Mouse (Mus musculus) kidney, postnatal 36 days (tissue): ENCODE measurements around the gene Plcxd2.

Experiments
- DNase-seq, 2 experiments: peaks; one replicate each; pipeline ENCODE4 v3.0.0; 2021 to 2022; ENCODE audit warnings: mixed read lengths in 2 of 2

The Plcxd2 gene

GRCm38 (mm10) chr16:45984610-45985606, 25.1 kb downstream of the Plcxd2 start:
- DNase-seq = no peak

GRCm38 (mm10) chr16:45976251-45976650, 33.8 kb downstream of the Plcxd2 start:
- DNase-seq = no peak

- peak; percentile 37 to 61 for DNase-seq
Observed at GRCm38 (mm10) chr16:45973959-45974686, 35.9 kb downstream of the Plcxd2 start.

DNA sequence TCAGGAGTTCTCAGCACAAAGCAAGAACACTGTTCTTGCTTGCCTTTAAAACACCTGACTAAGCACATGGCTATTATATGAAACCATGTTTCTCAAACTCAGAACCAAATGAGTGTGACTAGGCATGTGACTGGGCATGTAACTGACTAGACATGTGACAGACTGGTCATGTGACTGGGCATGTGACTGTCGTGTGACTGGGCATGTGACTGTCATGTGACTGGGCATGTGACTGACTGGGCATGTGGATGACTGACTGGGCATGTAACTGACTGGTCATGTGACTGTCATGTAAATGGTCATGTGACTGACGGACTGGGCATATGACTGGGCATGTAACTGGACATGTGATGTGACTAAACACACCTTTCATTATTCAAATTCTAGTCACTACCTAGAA, 39.8 kb downstream of the Plcxd2 start:
- no peak for DNase-seq

- no peak for DNase-seq
Observed at GRCm38 (mm10) chr16:45968716-45969115, 41.3 kb downstream of the Plcxd2 start.

DNA sequence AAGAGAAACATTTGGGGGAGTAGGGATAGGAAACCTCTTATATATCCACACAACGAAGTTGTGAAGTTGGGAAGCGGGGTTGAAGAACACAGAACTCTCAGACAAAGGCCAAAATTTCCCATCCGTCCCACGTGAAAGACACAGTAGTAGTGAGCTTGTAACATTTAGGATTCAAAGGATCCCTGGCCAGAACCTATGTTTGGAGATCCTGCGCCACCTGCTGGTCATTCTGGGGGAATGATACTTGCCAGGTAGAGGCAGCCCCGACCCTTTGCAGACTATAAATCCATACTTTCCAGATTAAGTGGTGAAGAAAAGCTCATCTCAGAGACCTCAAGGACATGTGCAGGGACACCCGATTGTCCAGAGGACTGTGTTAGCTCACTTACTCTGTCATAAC, 42.5 kb downstream of the Plcxd2 start:
- peak; percentile 82 to 88 for DNase-seq

DNA sequence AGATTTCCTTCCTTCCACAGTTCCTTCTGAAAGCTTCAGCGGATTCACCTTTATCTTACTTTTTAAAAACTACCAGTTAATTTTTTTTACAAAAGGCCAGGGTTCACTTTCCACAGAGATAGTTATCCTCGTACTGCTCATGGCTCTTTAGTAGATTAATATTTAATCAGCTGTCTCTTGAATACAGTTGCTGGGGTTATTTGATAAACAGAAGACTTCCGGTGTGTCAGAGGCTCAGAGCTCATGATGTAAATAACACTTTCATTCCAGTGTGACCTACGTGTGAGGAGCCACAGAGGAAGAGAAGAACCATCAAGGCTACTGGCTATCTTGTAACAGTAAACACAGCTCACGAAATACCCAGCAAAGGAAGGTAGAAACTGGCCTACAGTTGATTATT, 43.4 kb downstream of the Plcxd2 start:
- peak in 1 of 2 experiments; percentile 59 for DNase-seq

DNA sequence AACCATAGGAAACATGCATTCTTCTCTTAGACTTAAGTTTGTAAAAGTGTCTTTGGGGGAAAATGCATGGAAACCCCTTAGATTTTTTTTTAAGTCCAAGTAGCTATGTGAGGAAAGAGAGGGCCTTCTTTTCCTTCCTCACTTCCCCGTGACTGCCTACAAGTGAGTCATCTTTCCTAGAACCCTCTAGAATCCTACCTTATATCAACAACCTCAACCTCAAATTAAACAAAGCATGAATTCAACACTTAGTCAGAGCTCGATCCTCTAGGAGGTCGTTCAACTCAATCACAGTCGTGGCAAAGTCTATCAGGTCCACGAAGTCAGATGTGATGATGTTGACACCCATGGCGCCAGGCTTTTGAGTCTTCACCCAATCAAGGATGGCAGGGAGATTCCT, 45.2 kb downstream of the Plcxd2 start:
- DNase-seq = no peak

- no peak for DNase-seq
Observed at GRCm38 (mm10) chr16:45963837-45964236, 46.2 kb downstream of the Plcxd2 start.

GRCm38 (mm10) chr16:45963088-45963487, 46.9 kb downstream of the Plcxd2 start:
- DNase-seq = no peak

GRCm38 (mm10) chr16:45960978-45961377, 49.0 kb downstream of the Plcxd2 start:
- no peak for DNase-seq

GRCm38 (mm10) chr16:45956390-45956950, 53.5 kb downstream of the Plcxd2 start:
- no peak for DNase-seq

DNA sequence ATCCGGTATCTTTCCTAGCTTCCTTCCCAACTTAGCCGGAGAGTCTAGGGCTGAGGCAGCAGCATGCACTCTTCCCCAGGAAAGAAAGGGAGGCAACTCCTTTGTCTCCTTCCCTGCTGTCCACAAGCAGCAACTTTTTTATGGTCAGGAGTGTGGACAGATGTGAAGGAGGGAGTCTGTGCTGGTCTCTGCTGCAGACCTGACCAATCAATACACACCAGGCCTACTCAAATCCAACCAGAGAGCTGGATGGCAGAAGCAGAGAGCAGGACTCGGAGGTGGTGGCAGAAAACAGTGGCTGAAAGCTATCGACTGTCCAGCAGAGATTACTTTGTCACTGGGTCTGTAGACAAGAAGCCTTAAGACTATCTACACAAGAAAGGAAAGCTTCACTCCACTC, 56.6 kb downstream of the Plcxd2 start, which contains the start of gene Phldb2:
Phldb2 (minus strand) TSS at position 205 of the 400 bp plus-strand sequence.
- peak; percentile 36 to 57 for DNase-seq

DNA sequence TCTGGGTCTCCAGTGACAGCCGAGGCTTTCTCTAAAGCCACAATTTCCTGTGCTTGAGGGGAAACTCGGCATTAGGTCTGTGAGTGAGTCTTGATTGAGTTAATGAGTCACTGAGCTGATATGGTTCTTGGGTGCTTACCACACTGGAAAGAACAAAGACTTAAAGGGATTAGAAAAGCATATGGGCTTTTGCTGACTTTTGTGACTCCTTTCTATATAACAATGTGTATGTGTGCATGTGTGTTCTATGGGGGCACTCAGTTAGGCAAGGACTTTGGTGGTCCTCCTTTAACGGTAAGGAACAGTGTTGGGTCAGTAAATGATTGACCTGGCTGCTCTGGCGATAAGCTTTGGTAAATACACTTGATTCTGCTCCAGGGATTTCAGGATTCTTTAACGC, 57.5 kb downstream of the Plcxd2 start:
- peak; percentile 42 to 64 for DNase-seq

DNA sequence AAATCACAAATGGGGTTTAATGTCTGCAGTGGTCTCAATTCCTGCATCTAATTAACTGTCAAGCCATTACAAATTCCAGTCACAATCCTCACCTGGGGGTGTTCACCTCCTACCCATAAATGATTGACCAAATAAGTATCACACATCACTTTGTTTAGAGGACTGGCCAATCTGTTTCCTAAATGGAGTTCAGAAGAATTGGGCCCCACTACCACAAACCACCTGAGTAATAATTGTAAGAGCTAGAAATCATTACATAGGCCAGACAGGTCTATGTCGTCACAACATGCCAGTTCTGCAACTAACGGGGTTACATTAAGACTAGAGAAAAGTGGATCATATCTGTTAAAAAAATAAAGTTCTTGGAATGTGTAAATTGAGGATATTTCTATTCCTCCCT, 58.0 kb downstream of the Plcxd2 start:
- DNase-seq = peak in 1 of 2 experiments; percentile 68

DNA sequence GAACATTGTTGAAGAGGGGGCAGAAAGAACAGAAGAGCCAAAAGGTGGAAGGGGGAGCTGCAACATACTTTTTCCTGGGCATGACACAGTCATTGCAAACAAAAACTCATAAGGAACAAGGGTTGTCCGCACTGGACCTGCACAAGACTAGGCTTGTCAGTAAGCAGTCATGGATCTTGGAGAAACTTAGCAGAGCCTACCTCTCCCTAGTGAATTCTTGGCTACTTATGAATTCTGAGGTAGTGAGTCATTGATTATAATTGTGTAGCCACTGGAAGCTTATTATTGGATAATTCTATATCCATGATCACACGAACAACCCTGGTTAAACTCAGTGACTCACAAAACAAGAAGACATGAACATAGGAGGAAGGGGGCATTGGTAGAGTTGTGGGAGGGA, 63.7 kb downstream of the Plcxd2 start:
- no peak for DNase-seq

GRCm38 (mm10) chr16:45945649-45946048, 64.4 kb downstream of the Plcxd2 start:
- no peak for DNase-seq

GRCm38 (mm10) chr16:45945174-45945631, 64.8 kb downstream of the Plcxd2 start:
- DNase-seq = peak; percentile 53 to 64

- DNase-seq = no peak
Observed at GRCm38 (mm10) chr16:45942169-45942891, 67.7 kb downstream of the Plcxd2 start.

- DNase-seq = no peak
Observed at GRCm38 (mm10) chr16:45940701-45941100, 69.3 kb downstream of the Plcxd2 start.

DNA sequence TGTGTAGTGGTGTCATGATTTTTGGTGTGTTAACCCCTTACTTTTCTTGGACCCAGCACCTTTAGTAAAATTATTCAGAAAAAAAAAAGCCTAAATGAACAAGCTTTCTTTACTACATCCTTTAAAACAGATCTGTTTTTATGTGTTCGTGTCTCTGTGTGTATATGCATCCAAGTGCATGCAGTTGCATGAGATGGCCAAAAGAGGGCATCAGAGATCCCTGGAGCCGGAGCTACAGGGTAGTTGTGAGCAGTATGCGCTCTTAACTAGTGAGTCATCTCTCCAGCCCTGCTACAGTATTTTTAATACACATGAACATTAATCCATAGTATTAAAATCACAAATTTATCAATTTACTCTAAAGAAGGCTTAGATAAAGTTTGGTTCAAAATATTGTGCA, 70.6 kb downstream of the Plcxd2 start:
- no peak for DNase-seq

GRCm38 (mm10) chr16:45937381-45937780, 72.6 kb downstream of the Plcxd2 start:
- DNase-seq = no peak
